ENCODE assay signal across 9 mouse cellular contexts in the genomic region with DNA sequence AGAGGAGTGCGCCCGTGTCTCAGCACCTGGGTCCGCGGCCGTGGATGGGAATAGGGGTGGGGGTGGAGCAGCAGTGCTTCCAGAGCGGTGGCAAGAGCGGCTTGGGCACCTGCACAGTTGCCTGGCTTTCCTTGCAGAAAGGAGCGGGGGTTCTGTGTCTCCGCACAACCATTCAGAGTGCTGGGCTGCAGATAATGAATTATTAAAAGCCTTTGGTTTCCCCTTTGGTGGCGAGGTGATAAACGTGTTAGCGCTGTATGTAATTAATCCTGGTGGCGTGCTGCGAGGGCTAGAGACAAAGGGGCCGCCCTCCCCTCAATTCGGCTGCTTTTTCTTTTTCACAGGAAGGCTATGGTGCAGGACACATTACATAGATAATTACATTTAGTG. TPM values are rescaled to one million over a fixed set of nuclear protein-coding genes. Genes with fewer than 3 reads are reported as not detected.
DNase-seq lines count a peak whose midpoint lies in the region; ATAC-seq lines count a peak whose summit lies in the region.
"Had no signal": no experiment of that assay in that cellular context is flagged by ENCODE, and none has a peak within 500 bp of the region (broad histone marks: within the 10 kb centered on the region; RNA-seq: fewer than 3 reads in every experiment).

No protein-coding gene starts in this region.

- H3K36me3 ChIP-seq in heart, embryonic 11.5 days (ENCODE audit: control insufficient read depth, insufficient read depth, low read length) = no peaks in the 10 kb centered on the region
- no peaks in the 10 kb centered on the region for H3K36me3 ChIP-seq in forebrain, embryonic 13.5 days (ENCODE audit: poor library complexity, severe bottlenecking)
- H3K36me3 ChIP-seq in liver, embryonic 16.5 days (ENCODE audit: control insufficient read depth, insufficient read depth) = no peaks in the 10 kb centered on the region

- H3K4me1 ChIP-seq in heart, embryonic 11.5 days (ENCODE audit: control insufficient read depth, insufficient read depth, low read length) = peaks cover 12% of the 10 kb centered on the region
- H3K4me1 ChIP-seq in forebrain, embryonic 13.5 days = peaks cover 60% of the 10 kb centered on the region
- H3K4me1 ChIP-seq in liver, embryonic 16.5 days (ENCODE audit: control insufficient read depth, low read depth, low read length) = no peaks in the 10 kb centered on the region

- H3K27me3 ChIP-seq in heart, embryonic 11.5 days (ENCODE audit: control insufficient read depth, insufficient read depth, low read length) = peaks cover 20% of the 10 kb centered on the region
- peaks cover 5% of the 10 kb centered on the region; the same call in 1 of the 2 replicates for H3K27me3 ChIP-seq in forebrain, embryonic 13.5 days
- H3K27me3 ChIP-seq in liver, embryonic 16.5 days (ENCODE audit: control insufficient read depth, insufficient read depth, low read depth, low read length) = peaks cover 27% of the 10 kb centered on the region

- intact Hi-C loops in heart, postnatal 36 days (cut with DNase I) = no loop called here

- H3K9ac ChIP-seq in heart, embryonic 11.5 days (ENCODE audit: low read depth, low read length) = peak overlapping the region; percentile 59; the same call in 1 of the 2 replicates
- peak overlapping the region; percentile 82 for H3K9ac ChIP-seq in forebrain, embryonic 13.5 days
- H3K9ac ChIP-seq in liver, embryonic 16.5 days (ENCODE audit: low read depth, low read length) = no peak overlapping the region

- no peaks in the 10 kb centered on the region for H3K9me3 ChIP-seq in heart, embryonic 11.5 days (replicated peaks; ENCODE audit: control insufficient read depth, low read length)
- H3K9me3 ChIP-seq in forebrain, embryonic 13.5 days (replicated peaks) = no peaks in the 10 kb centered on the region
- H3K9me3 ChIP-seq in liver, embryonic 16.5 days (replicated peaks; ENCODE audit: control insufficient read depth, low read length) = no peaks in the 10 kb centered on the region

- ATAC-seq in heart, embryonic 11.5 days (replicated peaks; ENCODE audit: insufficient number of reproducible peaks, low FRiP score, low TSS enrichment) = no peak
- peak; percentile 67 for ATAC-seq in forebrain, embryonic 13.5 days
- no peak for ATAC-seq in liver, embryonic 16.5 days (ENCODE audit: low read depth)

- 2% methylated on average over 16 of the region's 16 CpGs for WGBS in heart, embryonic 11.5 days (ENCODE audit: insufficient replicate concordance)
- WGBS in forebrain, embryonic 13.5 days = under 1% methylated on average over 16 of the region's 16 CpGs
- WGBS in liver, embryonic 16.5 days (ENCODE audit: insufficient replicate concordance) = 6% methylated on average over 16 of the region's 16 CpGs

- H3K27ac ChIP-seq in heart, embryonic 11.5 days (ENCODE audit: low read depth, low read length) = no peak overlapping the region
- H3K27ac ChIP-seq in forebrain, embryonic 13.5 days = peak overlapping the region; percentile 99
- H3K27ac ChIP-seq in liver, embryonic 16.5 days (ENCODE audit: low read length) = no peak overlapping the region

- peak overlapping the region; percentile 54 for H3K4me3 ChIP-seq in heart, embryonic 11.5 days (ENCODE audit: low read depth, low read length)
- H3K4me3 ChIP-seq in forebrain, embryonic 13.5 days = peak overlapping the region; percentile 61
- peak overlapping the region; percentile 26 for H3K4me3 ChIP-seq in liver, embryonic 16.5 days (ENCODE audit: low read depth, low read length)

- DNase-seq in heart, postnatal 36 days = no peak
- peak; percentile 32 for DNase-seq in ES-CJ7 (ENCODE audit: low read depth, low spot score)
- no peak for DNase-seq in left cerebral cortex, adult 18-20 months (ENCODE audit: low spot score in 2 of 2)
- no peak for DNase-seq in urinary bladder, postnatal 4 days (ENCODE audit: low spot score in 2 of 2)
- DNase-seq in kidney, postnatal 14 days = no peak

- peak overlapping the region; percentile 93 for H3K4me2 ChIP-seq in heart, embryonic 11.5 days
- peak overlapping the region; percentile 82 for H3K4me2 ChIP-seq in forebrain, embryonic 13.5 days
- peak overlapping the region; percentile 39 for H3K4me2 ChIP-seq in liver, embryonic 16.5 days (ENCODE audit: low read depth, low read length)

RNA-seq across cellular contexts. Expression of gene Plekha6, which starts 18.7 kb away (rescaled TPM):
- polyA plus RNA-seq in heart, embryonic 11.5 days (2014; fragmentation: Nextera tagmentation; extraction: Ambion mirVana) = 13.6 and 14.8 TPM in 2 replicates
- total RNA-seq in heart, postnatal 36 days (2021) = 10 to 100 TPM; 64.2 to 79.7 TPM
- polyA plus RNA-seq in forebrain, embryonic 13.5 days (2015; fragmentation: Nextera tagmentation; extraction: Ambion mirVana) = 13.5 and 14.9 TPM in 2 replicates
- polyA plus RNA-seq in liver, embryonic 16.5 days (2015; fragmentation: Nextera tagmentation; extraction: Ambion mirVana) = 2.8 and 3.7 TPM in 2 replicates
- 10 to 100 TPM; 78.2 to 91.1 TPM for total RNA-seq in left cerebral cortex, adult 18-20 months (2021)
- total RNA-seq: CH12.LX had no signal

RNA-seq across cellular contexts. Expression of gene Ppp1r15b, which starts 51.8 kb away (rescaled TPM):
- polyA plus RNA-seq in heart, embryonic 11.5 days (2014; fragmentation: Nextera tagmentation; extraction: Ambion mirVana) = 33.6 and 40.8 TPM in 2 replicates
- total RNA-seq in heart, postnatal 36 days (2021) = 10 to 100 TPM; 24.1 to 26.0 TPM
- polyA plus RNA-seq in forebrain, embryonic 13.5 days (2015; fragmentation: Nextera tagmentation; extraction: Ambion mirVana) = 34.8 and 38.6 TPM in 2 replicates
- 46.1 and 48.9 TPM in 2 replicates for polyA plus RNA-seq in liver, embryonic 16.5 days (2015; fragmentation: Nextera tagmentation; extraction: Ambion mirVana)
- total RNA-seq in left cerebral cortex, adult 18-20 months (2021) = 10 to 100 TPM; 44.6 to 49.3 TPM

Comparison
In these comparisons a context has a peak if more than half of its experiments do, and no peak if none do; other contexts are left out.
1. H3K4me2 ChIP-seq: peak in every context shown above with its lines; median percentile 93 in heart, embryonic 11.5 days; 82 in forebrain, embryonic 13.5 days; 39 in liver, embryonic 16.5 days.